Mouse (Mus musculus): ENCODE measurements at regions not wholly inside any gene's neighbourhood (a gene's known extent, or its start where the extent isn't known, plus 50 kb on each side); places are given as distances from the start of the nearest gene placed in this dataset.

- no peak for DNase-seq (ENCODE audit: low spot score in 2 of 2)
Measured at GRCm38 (mm10) chr9:22937686-22938391, 285.0 kb upstream of the Bmper start.

GRCm38 (mm10) chr9:22944992-22945391, 277.9 kb upstream of the Bmper start:
- DNase-seq (ENCODE audit: low spot score in 2 of 2): no peak

- DNase-seq (ENCODE audit: low spot score in 2 of 2): no peak
Measured at GRCm38 (mm10) chr9:22945426-22945955, 277.4 kb upstream of the Bmper start.

GRCm38 (mm10) chr9:22952571-22953442, 270.1 kb upstream of the Bmper start:
- no peak for DNase-seq (ENCODE audit: low spot score in 2 of 2)

- DNase-seq (ENCODE audit: low spot score in 2 of 2): no peak
Measured at GRCm38 (mm10) chr9:22962269-22962815, 260.5 kb upstream of the Bmper start.

DNA sequence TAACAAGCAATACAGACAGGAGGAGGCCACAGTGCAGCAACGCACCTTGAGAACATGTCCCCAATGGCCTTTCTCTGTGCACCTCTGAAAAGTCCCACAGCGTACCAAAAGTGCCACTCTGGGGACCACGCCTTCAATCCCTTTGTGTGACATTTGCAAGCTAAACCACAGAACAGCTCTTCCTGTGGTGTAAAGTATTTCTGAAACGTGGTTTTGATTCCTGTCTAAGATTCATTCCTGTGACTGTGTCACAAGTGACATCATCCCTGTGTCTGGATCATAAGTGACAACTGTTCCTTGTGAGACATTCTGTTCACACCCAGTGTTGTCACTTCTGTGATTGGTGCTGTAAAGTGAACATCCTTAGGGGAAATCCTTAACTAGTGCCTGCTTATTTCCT, 251.6 kb upstream of the Bmper start:
- no peak for DNase-seq (ENCODE audit: low spot score in 2 of 2)

- DNase-seq (ENCODE audit: low spot score in 2 of 2): no peak
Measured at GRCm38 (mm10) chr9:22976748-22977147, 246.1 kb upstream of the Bmper start.

DNA sequence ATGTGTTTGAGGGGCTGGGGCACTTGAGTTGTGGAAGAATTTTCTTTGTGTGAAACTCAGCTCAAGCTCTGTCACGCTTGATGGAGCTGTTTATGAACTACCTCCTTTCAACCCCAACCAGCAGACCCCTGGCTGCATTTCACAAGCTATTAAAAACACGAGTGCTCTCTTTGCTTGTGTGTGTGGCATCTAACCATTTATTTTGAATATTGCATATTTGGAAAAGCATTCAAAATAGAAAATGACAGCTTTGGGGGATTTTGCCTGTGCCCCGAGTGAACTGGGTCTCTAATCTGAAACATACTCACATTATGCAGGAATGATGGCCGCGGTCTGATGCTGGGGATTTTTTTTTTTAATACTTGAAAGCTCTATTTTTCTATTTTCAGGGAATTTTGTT, 243.2 kb upstream of the Bmper start:
- DNase-seq (ENCODE audit: low spot score in 2 of 2): no peak

DNA sequence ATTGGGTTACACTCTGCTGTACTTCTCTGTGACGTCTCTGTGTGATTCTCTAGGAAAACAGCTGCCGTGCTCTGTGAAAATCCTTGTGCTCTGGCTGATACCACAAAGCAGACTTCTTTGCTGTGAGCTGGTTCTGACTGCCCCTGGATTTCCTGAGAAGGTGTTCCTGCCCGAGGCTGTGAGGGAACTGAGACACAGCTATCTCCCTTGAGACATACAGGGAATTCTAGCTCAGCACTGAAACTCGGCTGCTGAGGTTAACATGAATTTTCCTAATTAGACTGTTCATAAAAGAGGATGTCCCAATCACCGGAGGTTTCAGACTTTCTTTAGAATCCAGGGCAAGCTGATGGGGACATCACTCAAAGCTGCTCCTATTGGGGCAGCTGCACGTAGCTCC, 233.4 kb upstream of the Bmper start:
- DNase-seq (ENCODE audit: low spot score in 2 of 2): no peak

- no peak for DNase-seq (ENCODE audit: low spot score in 2 of 2)
Measured at GRCm38 (mm10) chr9:22993531-22993930, 229.3 kb upstream of the Bmper start.

GRCm38 (mm10) chr9:22995564-22995963, 227.3 kb upstream of the Bmper start:
- no peak for DNase-seq (ENCODE audit: low spot score in 2 of 2)

DNA sequence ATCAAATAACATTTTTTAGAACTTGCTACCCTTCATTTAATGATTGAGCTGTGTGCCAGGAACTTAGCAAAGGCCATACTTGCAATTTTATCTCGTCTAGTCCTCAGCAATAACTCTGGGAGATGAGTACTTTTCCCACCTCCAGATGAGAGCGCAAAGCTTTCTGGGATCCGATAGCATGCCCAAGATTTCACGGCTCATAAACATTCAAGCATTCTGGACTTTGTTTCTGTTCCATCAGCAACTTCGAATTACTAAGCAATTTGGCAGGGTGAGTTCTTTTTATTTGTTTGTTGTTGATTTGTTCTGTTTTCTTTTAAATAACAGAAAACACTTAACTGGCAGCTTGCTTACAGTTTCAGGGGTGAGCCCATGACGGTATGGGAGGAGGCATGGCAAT, 224.6 kb upstream of the Bmper start:
- DNase-seq (ENCODE audit: low spot score in 2 of 2): no peak

- no peak for DNase-seq (ENCODE audit: low spot score in 2 of 2)
Measured at GRCm38 (mm10) chr9:22999181-22999580, 223.7 kb upstream of the Bmper start.

DNA sequence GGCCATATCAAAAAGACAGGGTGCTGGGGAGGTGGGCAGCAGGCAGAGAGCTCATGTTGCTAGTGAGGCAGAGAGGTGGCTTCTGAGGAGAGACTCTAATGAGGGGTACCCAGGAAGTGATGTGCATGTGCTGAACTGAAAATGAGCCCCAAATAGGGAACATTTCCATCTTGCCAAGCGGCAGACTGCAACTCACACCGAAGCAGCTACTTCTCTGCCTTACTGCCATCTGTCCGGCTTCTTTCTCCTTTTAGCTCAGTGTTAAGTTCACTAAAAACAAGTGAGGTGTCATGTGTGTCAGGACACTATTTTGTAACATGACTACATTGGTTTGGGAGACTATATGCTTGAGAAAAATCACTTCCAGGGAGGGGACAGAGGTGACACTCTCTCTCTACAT, 222.7 kb upstream of the Bmper start:
- no peak for DNase-seq (ENCODE audit: low spot score in 2 of 2)

GRCm38 (mm10) chr9:23003195-23004061, 219.4 kb upstream of the Bmper start:
- DNase-seq (ENCODE audit: low spot score in 2 of 2): no peak

DNA sequence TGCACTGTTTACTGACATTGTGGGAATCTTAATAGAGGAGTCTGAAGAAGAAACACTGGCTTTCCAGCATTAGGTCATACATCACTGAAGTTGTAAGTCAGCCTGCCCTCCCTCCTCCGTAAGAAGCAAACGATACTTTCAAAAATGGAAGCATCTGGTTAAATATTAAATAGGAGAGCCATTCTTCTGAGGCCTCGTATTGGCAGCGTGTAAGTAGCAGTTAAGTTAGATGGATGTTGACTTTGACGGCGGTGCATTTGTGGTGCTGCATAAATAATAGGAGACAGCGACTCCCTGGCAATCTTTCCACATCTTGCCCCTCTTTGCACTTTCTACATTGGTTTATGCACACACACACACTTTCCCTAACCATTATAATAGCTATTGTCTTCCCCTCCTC, 217.9 kb upstream of the Bmper start:
- DNase-seq (ENCODE audit: low spot score in 2 of 2): no peak

- DNase-seq (ENCODE audit: low spot score in 2 of 2): no peak
Measured at GRCm38 (mm10) chr9:23009462-23010183, 213.3 kb upstream of the Bmper start.

DNA sequence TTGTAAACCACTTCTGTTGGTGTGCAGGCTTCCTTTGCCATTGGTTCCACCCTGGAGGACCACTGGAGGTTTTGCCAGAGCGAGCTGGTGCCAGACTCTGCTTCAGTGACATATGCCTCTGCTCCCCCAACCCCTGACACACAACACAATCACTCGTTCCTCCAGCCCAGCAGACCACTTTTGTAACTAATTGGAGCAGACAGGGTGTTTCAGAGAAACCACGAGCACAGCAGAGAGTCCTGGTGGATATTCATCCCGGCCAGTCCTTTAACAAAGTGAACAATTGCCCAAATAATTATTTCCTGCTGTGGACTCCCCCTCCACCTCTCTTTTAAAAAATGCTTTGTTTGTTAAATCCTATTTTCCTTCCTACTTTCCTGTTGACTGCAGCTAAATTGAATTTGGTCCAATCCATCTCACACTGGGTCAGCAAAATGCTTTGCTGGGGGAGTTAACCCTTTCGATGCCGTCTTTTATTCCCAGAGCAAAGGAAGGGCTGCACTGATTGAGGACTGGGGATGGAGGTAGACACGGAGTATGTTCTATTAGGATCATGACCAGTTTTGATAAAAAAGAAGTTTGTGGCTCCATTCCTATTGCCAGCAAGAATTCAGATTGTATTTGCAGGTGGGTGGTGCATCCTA, 211.4 kb upstream of the Bmper start:
- no peak for DNase-seq (ENCODE audit: low spot score in 2 of 2)

DNA sequence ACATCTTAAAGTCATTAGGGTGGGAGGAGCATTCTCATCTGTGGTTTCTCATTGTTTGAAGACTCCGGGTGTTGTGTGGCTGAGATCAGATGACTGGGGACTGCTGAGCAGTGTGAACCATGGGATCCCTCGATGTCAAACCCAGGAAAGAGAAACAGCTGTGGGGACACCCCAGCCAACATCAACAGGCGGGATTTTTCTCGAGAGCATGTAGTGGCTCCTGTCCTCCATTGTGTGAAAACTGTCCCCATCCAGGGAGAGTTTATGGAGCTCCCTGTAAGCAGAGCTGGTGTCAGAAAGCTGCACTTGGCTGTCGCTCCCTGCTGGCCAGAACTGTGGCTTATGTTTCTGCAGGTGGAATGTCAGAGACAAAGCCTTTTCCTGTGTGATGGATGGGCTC, 210.7 kb upstream of the Bmper start:
- DNase-seq (ENCODE audit: low spot score in 2 of 2): no peak

DNA sequence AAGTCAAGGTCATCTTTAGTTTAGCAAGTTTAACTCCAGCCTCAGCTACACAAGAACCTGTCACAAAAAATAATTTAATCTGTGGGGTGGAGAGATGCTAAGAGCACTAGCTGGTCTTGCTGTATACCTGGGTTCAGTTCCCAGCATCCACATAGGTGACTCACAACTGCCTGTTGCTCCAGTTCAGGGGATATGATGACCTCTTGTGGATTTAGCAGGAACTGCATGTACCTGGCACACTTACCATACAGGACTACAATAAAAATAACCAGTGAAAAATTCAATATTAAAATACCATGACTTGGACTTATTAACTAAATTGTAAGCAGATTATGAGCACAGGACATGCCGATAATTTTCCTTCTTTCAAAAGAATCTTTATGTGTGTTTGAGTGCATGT, 206.1 kb upstream of the Bmper start:
- no peak for DNase-seq (ENCODE audit: low spot score in 2 of 2)

DNA sequence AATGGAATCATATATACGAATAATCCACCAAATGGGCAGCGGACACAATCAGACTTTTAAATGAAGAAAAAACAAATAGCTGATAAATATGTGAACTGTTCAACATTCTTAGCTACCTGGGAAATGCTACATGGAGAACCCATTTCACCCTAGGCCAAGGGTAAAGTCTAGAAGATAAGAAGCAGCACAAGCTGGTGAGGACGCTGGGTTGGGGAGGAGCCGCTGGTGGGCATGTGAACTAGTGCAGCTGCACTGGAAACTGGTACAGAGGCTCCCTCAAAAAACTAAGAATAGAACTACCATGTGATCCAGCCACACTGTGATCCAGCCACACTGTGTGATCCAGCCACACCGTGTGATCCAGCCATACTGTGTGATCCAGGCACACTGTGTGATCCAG, 198.8 kb upstream of the Bmper start:
- DNase-seq (ENCODE audit: low spot score in 2 of 2): no peak
